Mouse (Mus musculus) yolk sac, embryonic 10.5 days (tissue): ENCODE results near the gene Lin7a.

Source experiments
- DNase-seq: peaks from one replicate; pipeline ENCODE4 v3.0.0-alpha.2; 2017; ENCODE audit warnings: low spot score

Lin7a gene

DNA sequence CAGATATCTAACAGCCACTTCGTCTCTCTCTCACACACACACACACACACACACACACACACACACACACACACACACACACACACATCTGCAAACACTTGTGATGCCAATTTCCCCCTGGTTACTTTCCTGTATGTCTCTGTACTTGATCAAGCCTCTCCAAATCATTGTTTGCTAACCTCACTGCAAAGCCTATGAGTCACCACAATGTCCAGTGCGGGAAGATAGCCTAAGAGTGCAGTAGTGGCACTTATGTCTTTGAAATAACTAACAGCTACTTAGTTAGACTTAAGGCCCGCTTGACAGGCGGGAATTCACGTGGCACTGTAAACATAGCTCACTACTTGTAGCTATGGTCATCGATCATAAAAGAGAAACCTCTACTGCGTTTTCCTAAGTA, 196.3 kb downstream of the Lin7a start:
- DNase-seq, result no peak
